Mouse (Mus musculus): Measurements from ENCODE around the gene Vps54.
A peak's percentile ranks its signal among the peaks of the same experiment; 100 is the strongest.

The Vps54 gene

GRCm38 (mm10) chr11:21239021-21239661 is at the start of gene Vps54:
Gene Vps54, plus strand, starts transcription at chr11:21239281.
- DNase-seq (ENCODE audit: low read depth), result peak; percentile 76

DNA sequence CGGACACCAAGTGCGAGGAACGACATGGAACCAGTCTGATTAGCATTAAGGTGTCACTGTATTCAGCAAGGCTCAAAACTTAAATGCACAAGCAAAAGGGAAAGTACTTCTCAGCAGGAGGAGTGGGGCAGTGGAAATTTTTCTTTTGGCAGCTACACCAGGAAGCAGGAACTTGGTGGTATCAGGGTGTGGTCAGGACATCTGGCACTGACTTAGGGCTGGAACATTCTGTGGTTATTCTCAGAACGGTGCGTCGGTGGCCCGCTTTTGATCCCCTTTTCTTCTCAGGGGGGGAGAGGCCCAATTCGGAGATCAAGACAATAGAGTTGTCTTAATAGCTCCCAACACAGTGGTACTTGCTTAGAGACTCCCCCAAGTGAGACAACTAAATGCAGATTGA is 47.3 kb upstream of the Vps54 start:
- peak; percentile 50 for DNase-seq (ENCODE audit: low read depth)

- DNase-seq (ENCODE audit: low read depth), result no peak
Measured at GRCm38 (mm10) chr11:21194851-21195250, 44.2 kb upstream of the Vps54 start.

GRCm38 (mm10) chr11:21209046-21209445 is 30.0 kb upstream of the Vps54 start:
- DNase-seq (ENCODE audit: low read depth), result no peak

GRCm38 (mm10) chr11:21209701-21210100 is 29.4 kb upstream of the Vps54 start:
- DNase-seq (ENCODE audit: low read depth), result peak; percentile 78

DNA sequence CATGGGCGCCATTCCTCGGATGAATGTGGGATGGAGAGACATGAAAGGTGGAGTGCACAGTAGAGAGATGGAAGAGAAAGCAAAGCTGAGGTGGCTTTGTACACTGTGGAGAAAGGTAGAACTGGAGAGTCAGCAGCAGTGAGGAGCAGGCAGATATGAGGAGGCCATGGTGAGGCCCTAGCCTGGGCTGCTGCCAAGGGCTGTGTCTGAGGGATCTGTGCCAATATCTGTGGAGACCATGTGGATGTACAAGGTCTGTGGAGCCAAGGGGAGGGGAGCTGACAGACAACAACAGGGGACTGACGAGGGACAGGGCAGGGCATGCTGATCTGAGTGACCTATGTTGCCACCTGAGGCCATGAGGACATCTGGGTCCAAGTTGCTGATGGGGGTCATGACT is 21.7 kb upstream of the Vps54 start:
- DNase-seq (ENCODE audit: low read depth), result no peak

DNA sequence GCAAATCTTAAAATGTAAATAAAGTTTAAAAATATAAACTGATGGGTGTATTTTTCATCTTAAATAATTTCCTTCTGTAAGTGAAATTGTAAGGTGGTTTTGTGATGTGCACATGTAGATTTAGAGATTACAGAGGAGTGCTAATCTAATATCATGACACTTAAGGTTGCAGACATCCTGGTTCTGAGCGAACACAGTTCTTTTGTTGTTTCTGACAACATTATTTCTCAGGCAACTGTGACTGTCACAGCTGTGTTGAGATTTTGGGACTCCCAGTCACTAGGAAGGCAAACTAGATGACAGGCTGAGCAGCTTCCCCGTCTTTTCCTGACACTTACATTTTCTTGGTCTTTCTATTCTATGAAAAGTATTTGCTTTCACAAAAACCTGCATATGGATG is 19.8 kb upstream of the Vps54 start:
- DNase-seq (ENCODE audit: low read depth), result peak; percentile 77

- DNase-seq (ENCODE audit: low read depth), result peak; percentile 80
Measured at GRCm38 (mm10) chr11:21219851-21220587, 19.1 kb upstream of the Vps54 start.

- peak; percentile 88 for DNase-seq (ENCODE audit: low read depth)
Measured at GRCm38 (mm10) chr11:21220754-21221153, 18.3 kb upstream of the Vps54 start.

GRCm38 (mm10) chr11:21221396-21221795 is 17.7 kb upstream of the Vps54 start:
- DNase-seq (ENCODE audit: low read depth), result peak; percentile 76

DNA sequence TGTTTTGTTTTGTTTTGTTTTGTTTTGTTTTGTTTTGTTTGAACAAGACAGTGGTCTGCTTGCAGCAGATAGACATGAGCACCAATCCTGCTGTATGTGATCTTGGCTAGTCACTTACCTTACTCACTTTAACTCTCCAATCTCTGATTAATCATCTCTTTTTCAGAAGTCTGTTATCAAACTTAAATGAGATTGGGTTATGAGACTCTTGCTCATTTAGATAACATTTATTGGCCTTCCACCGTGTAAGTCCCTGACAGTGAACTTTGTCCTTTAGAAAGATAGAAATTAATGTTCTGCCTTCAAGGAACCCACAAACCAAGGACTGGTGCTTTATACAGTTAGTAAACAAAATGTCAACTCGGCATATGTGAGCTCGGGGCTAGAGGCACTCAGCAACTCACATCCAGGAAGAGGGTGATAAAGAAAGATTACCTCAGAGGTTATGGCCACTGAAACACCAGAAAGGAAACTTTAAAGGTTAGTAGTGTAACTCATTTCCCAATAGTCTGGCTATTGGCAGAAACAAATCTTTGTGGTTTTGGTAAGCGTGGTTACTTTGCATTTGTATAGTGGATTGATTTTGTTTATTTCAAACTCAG is 16.4 kb upstream of the Vps54 start:
- DNase-seq (ENCODE audit: low read depth), result peak; percentile 88

DNA sequence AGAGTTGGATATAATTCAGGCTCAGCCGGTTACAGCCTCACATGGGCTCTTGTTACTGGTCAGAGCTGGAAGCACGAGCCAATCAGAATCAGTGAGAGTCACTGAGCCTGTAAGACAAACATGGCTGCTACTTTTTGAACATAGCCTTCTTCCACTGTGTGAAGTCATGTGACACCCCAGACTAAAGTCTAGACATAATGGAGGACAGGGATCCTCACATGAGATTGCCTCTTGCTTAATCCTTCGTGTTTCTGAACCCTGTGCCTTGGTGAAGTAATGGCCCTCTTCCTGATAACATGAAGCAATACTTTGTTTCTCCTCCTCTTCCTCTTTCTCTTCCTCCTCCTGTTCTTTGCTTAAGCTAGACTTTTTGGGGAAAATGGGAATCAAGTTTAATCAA is 15.5 kb upstream of the Vps54 start:
- peak; percentile 57 for DNase-seq (ENCODE audit: low read depth)

- peak; percentile 80 for DNase-seq (ENCODE audit: low read depth)
Measured at GRCm38 (mm10) chr11:21224041-21224440, 15.0 kb upstream of the Vps54 start.

DNA sequence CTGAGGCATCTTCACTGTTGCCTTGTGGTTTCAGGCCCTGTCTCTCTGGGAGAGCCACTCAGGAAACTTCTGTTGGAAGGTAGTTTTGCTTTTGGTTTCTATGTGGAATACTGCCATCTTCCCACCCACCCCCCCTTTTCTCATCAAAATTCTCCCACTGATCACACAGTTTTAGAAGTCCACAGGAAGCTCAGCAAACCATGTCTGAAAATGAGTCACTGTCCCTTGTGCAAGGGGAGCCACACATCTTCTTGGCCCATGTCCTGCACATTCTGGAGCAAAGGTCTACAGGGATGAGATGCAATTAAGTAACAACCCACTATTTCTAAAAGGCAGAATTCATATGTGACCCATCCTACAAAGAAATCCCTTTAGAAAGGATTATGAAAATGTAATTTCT is 14.6 kb upstream of the Vps54 start:
- no peak for DNase-seq (ENCODE audit: low read depth)

DNA sequence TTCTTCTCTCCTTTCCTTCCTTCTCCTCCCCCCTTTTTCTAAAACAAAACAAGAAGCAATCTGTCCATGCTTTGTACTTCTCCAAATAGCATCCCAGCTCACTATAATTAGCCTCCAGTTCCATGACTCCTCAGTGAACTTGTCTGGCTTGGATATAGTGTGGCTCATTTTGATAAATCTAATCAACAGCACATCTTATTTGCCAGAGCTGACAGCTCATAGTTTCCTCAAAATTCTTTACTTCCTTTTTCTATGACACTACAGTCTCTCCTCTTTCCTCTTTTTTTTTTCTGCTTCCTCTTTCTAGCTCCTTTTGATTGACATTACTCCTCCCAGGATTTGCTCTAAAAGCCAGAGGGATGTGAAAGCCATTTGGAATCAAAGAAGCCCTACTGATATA is 14.1 kb upstream of the Vps54 start:
- peak; percentile 30 for DNase-seq (ENCODE audit: low read depth)

DNA sequence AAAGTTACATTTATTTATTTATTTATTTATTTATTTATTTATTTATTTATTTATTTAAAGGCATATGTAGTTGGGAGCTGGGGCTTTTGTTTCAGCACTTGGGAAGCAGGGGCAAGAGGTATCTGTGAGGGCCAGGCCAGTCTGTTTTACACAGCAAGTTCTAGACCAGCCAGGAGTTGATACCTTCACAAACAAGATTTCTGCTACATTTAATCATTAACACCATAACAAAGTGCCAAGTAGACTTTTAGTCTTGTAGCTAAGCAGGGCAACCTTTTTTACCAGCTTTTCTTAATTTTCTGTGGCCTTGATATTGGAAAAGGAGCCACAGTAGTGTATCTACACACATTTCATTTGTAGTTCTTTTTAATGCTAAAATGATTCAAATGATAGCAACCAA is 3.7 kb upstream of the Vps54 start:
- DNase-seq (ENCODE audit: low read depth), result no peak

DNA sequence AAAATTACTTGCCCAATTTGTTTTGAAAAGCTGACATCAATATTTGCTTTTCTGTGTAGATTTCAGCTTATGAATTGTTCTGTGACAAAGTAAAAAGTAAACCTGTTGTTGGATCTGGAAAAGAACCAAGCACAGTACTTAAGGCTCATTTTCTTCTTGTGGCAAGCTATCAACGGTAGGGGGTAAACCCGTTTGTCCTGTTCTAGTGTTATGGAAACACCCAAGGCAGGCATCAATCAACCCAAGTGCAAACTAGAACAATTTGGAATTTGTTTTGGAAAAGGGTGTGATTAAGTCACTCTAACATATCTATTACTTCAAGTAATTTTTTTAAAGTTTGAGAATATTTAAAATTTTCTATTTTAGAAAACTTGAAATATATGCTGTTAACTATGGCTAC is 3.3 kb upstream of the Vps54 start:
- no peak for DNase-seq (ENCODE audit: low read depth)

DNA sequence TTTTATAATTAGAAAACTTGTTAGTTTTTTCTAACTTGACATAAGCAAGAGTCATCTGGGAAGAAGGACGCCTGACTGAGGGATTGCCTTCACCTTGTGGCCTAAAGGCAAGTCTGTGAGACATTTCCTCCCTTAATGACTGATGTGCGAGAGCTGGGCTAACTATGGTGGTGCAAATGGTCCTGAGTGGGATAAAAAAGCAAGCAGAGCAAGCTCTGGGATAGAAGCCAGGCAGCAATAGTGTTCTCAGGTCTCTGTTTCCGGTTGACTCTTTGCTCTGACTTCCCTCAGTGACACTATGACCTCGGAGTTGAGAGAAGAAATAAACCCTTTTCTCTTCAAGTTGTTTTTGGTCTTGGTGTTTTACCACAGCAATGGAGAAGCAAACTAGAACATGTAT is 2.1 kb upstream of the Vps54 start:
- DNase-seq (ENCODE audit: low read depth), result peak; percentile 73

- peak; percentile 83 for DNase-seq (ENCODE audit: low read depth)
Measured at GRCm38 (mm10) chr11:21237474-21238278, 1.4 kb upstream of the Vps54 start.

DNA sequence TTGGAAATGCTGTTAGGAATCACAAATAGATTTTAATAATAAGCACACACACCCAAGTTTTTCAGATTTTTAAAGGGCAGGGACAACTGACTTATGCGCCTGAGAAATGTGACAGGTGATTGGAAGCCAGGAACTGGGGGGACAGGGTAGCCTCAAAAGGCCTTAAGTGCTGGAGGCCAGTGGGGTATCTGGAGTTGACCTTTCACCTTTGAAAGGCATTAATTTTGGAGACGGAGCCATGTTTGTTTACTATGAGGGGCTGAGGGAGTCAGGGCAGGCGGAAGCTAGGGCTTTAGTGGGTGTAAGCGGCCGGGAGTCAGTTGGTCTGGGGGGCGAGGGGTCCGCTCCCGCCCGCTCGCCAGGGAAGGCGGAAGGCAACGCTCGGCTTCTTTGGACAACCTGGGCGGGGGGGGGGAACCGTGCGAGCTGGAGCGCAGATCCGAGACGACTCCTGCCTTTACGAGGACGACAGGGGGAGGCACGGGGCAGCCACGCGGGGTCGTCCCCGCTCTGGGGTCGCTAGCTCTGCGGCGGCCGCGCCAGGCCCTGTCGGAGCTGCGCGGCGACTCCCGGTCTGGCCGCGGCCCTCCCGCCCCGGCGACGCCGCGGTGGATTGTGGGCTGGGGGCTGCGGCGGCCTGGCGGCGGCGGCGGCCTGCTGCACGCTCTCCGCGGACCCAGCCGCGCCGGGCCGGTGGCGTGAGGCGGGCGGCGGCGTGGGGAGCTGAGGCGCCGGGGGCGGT is 631 bp upstream of the Vps54 start:
- DNase-seq (ENCODE audit: low read depth), result no peak

DNA sequence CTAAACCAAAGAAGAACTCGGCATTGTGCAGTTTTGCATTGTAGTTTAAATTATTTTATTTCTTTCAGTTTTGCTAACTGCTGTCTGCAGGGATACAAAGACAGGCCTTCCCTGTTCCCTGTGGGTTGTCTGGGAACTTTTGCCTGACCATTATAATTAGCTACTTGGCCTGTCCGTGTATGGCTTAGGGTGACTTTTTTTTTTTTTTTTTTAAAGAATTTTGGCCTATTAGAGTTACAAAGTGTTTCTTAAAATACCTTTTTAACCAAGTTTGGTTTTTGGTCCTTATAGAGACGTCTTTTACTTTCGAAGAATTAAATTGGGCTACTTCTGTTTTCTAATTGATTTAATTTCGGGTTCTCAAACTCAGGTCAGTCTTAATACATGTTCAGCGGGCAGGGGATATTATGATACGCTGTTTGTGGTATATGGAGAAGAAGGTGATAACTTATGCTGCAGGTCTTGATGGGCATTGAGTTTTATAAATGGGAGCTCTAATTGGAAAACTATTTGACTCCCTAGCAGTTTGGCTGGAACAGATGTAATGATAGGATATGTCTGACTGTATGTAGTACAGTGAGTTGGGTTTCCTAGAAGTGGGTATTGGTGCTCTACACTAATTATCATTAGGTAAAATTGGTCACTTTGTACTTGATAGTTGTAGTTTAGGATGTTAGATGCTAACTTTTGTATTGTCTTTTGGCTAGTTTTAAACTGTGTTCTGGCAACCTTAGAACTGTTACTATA is 855 bp downstream of the Vps54 start:
- DNase-seq (ENCODE audit: low read depth), result peak; percentile 67

Measured in induced T-regulatory cell, adult 2 months (primary cell).